Mouse (Mus musculus) E14TG2a.4 (cell line): ENCODE data around the gene Lrrc3.

ENCODE experiments used
- H3K27me3 ChIP-seq: 2 replicates; pipeline ENCODE4 v1.6.1; 2014; ENCODE audit warnings: low read length, control low read depth; ENCODE audit not compliant: insufficient read depth
- H3K36me3 ChIP-seq: 2 replicates; pipeline ENCODE4 v1.6.1; 2014; ENCODE audit warnings: low read length, control low read depth; ENCODE audit not compliant: insufficient read depth
- H3K4me1 ChIP-seq: replicated peaks from 2 replicates; pipeline ENCODE4 v1.6.1; 2014; ENCODE audit warnings: low read depth, low read length, control low read depth
- H3K4me3 ChIP-seq: replicated peaks from 2 replicates; pipeline ENCODE4 v1.5.1; 2014; ENCODE audit warnings: mild to moderate bottlenecking, low read length
- H3K9me3 ChIP-seq: 2 replicates; pipeline ENCODE4 v1.6.1; 2014; ENCODE audit warnings: low read length, control low read depth
- CTCF ChIP-seq: conservative IDR thresholded peaks from 2 replicates; pipeline ENCODE4 v1.5.1; 2014; ENCODE audit warnings: low read length
- NANOG ChIP-seq: IDR thresholded peaks from 2 replicates; pipeline ENCODE4 v1.6.1; 2014; ENCODE audit warnings: borderline replicate concordance, low read length, mixed read lengths
- POU5F1 ChIP-seq: IDR thresholded peaks from 2 replicates; pipeline ENCODE4 v1.6.1; 2014; ENCODE audit warnings: low read length, borderline replicate concordance

Lrrc3 gene

DNA sequence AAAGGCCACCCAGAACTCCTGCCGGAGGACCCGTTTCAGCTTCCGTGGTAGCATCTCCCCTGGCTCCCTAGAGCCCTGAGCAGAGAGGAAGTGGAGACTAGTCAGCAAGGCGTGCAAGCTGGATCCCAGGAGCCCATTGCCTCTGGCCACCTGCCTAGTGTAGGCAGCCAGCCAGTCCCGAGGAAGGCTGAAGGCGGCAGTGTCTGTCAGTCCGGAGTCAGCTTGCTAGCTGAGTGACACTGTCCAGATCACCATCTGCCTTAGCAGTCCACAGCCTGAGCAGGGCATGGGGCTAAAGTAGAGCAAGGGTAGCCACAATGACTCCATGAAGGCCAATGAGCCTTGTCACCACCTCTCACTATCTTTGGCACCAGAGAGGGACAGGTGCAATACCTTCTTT, 10.3 kb upstream of the Lrrc3 start:
- TF ChIP-seq NANOG (no peak), CTCF (no peak), POU5F1 (no peak)
- Histone ChIP-seq H3K9me3 (no peaks in the 10 kb centered on the region), H3K27me3 (peaks cover 10% of the 10 kb centered on the region; the same call in 1 of the 2 replicates), H3K4me3 (no peak overlapping the region), H3K4me1 (peaks cover 13% of the 10 kb centered on the region), H3K36me3 (no peaks in the 10 kb centered on the region)

DNA sequence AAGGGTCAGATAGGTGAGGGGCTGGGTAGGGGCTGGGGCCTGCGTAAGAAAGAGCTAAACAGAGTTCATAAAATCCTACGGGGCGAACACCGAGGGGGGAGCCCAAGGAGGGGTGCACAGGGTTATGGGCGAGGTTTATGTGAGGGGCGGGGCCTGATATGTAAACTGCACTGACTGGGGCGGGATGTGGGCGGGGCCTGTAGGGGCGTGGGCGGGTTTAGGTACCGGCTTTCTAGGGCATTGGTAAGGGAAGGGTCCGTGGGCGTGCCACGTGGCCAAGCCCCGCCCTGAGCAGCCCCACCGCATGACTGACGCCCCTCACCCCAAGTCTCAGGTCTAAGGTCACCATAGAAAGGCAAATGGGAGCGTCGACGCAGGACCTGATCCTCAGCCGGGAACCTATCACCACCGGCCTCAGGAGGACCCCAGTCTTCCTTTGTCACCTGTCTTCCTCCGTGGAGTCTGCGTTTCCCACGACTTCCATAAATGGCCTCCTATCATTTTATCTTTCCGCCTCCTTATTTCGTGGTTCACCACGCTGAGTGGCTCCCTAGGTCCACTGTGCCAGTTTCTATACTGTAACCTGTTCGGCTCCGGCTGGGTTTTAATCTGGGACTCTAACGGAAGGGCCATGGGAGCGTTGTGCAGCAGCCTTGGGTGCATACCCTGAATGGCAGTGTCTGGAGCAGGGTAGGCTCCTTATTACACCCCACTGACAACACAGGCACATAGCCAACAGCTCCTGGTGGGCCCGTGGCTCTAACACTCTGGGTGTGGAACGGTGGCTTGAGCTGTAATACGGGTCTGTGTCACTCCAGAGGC, 769 bp upstream of the Lrrc3 start:
- peaks cover 26% of the 10 kb centered on the region for H3K27me3 ChIP-seq
- TF ChIP-seq POU5F1 (no peak), NANOG (no peak), CTCF (no peak)
- H3K9me3 ChIP-seq: no peaks in the 10 kb centered on the region
- peaks cover 18% of the 10 kb centered on the region for H3K36me3 ChIP-seq
- peaks cover 19% of the 10 kb centered on the region for H3K4me1 ChIP-seq
- H3K4me3 ChIP-seq: peak overlapping the region; percentile 91

GRCm38 (mm10) chr10:77901871-77902210, 495 bp downstream of the Lrrc3 start:
- Histone ChIP-seq H3K4me1 (peaks cover 21% of the 10 kb centered on the region), H3K4me3 (peak overlapping the region; percentile 91), H3K36me3 (peaks cover 18% of the 10 kb centered on the region), H3K9me3 (no peaks in the 10 kb centered on the region), H3K27me3 (peaks cover 26% of the 10 kb centered on the region)
- TF ChIP-seq CTCF: no peak
- no peak for TF ChIP-seq POU5F1

DNA sequence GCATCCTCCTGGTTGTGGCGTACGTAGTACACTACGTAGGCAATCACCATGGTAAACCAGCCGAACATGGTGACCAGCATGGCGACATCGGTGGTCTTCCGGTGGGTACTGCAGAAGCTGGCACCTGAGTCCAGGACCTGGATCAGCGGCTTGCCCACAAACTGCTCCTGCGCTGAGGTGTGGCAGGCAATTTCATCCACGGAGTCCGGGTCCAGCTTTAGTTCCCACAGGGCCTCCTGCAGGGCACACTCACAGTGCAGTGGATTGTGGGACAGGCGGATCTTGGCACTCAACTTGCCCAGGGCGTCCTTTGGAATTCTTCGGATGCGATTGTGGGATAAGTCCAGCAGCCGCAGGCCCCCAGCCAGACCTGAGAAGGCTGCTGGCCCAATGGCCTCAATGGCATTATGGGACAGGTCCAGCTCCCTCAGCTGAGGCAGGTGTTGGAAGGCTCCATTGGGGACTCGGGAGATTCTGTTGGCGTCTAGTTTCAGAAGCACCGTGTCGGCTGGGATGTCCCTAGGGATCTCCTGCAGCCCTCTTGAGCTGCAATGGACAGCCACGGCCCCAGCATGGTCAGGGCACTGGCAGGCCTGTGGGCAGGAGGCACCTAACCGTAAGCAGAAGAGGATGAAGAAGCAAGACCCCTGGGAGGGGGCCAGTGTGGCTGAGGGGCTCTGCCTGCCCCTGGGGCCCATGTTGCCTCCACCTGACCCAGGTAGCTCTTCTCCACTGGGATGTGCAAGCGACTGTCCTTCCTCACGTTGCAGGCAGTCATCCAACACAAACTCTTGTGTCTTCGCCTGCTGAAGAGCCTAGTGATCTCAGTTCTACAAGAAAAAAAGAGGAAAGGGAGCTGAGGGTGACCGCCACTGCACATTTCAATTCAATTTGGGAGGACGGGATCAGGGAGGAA, 1.2 kb downstream of the Lrrc3 start:
- peaks cover 26% of the 10 kb centered on the region for H3K27me3 ChIP-seq
- H3K4me3 ChIP-seq: peak overlapping the region; percentile 91
- H3K9me3 ChIP-seq: no peaks in the 10 kb centered on the region
- H3K4me1 ChIP-seq: peaks cover 21% of the 10 kb centered on the region
- no peak for TF ChIP-seq POU5F1
- no peak for TF ChIP-seq NANOG
- TF ChIP-seq CTCF: no peak
- peaks cover 18% of the 10 kb centered on the region for H3K36me3 ChIP-seq

DNA sequence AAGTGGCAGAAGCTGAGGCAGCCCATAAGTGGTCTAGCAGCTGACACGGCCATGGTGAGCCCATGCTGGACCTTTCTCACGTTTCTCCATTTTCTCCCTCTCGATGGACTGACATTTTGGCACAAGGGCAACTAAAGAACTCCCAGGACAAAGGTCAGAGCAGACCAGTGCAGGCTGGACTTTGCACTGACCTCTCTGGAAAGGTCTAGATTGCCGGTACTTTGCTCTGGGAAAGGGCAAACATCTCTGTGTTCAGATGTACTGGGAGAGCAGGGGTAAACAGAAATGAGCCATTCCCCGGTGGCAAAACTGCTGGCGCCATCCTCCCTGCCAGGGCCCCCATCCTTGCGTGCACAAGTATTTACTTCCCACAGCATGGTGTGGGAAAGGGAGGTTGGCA, 2.2 kb downstream of the Lrrc3 start:
- Histone ChIP-seq H3K27me3 (peaks cover 21% of the 10 kb centered on the region), H3K4me3 (no peak overlapping the region), H3K9me3 (no peaks in the 10 kb centered on the region), H3K4me1 (peaks cover 21% of the 10 kb centered on the region), H3K36me3 (peaks cover 18% of the 10 kb centered on the region)
- TF ChIP-seq POU5F1: no peak
- no peak for TF ChIP-seq NANOG
- TF ChIP-seq CTCF: no peak

DNA sequence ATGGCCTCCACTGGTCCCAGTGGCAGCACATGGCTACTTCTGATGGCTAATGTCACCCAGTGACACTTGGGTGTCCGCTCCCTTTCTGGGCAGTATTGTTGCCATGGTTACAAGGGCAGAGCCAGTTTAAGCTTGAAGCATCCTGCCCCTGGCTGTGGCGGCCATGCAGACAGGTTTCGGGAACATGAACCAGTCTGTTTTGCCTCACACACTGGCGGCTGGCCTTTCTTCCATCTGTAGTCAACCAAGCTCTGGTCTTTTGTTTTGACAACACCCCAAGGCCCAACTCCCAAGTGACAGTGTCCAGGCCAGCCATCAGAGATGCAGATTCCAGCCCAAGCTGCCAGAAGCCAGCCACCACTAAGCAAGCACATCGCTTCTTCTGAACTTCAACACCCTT, 6.8 kb downstream of the Lrrc3 start:
- H3K4me3 ChIP-seq: no peak overlapping the region
- H3K9me3 ChIP-seq: no peaks in the 10 kb centered on the region
- H3K27me3 ChIP-seq: peaks cover 5% of the 10 kb centered on the region
- H3K4me1 ChIP-seq: peaks cover 3% of the 10 kb centered on the region; the same call in 1 of the 2 replicates
- TF ChIP-seq CTCF (no peak), POU5F1 (no peak), NANOG (no peak)
- H3K36me3 ChIP-seq: peaks cover 11% of the 10 kb centered on the region

DNA sequence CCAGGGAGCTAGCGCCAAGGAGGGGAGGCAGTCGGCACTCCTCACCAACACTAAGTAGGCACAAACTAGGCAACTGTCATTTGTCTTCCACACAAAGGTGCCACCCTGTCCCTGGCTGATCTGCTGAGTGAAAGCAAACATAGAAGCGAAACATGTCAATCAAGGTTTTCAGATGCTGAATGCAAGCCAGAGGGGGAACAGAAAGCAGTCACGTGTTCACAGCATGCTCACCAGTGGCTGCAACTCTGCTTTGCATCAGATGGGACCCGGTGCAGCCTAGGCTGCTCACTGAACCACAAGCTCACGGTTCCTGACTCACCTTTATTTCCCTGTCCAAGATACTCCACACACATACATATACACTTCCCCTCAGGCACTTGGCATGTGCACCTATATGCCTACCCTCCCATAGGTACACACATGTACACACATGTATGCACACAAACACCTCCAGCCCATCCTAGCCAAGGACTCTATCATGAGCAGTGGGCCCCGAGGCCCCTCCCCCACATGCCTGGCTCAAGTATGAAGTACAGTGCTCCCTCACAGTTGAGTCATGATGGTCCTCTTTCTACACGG, 11.3 kb downstream of the Lrrc3 start:
- Histone ChIP-seq H3K4me3 (no peak overlapping the region), H3K4me1 (no peaks in the 10 kb centered on the region), H3K9me3 (no peaks in the 10 kb centered on the region), H3K36me3 (no peaks in the 10 kb centered on the region), H3K27me3 (peaks cover 4% of the 10 kb centered on the region; the same call in 1 of the 2 replicates)
- no peak for TF ChIP-seq POU5F1
- no peak for TF ChIP-seq CTCF
- no peak for TF ChIP-seq NANOG

DNA sequence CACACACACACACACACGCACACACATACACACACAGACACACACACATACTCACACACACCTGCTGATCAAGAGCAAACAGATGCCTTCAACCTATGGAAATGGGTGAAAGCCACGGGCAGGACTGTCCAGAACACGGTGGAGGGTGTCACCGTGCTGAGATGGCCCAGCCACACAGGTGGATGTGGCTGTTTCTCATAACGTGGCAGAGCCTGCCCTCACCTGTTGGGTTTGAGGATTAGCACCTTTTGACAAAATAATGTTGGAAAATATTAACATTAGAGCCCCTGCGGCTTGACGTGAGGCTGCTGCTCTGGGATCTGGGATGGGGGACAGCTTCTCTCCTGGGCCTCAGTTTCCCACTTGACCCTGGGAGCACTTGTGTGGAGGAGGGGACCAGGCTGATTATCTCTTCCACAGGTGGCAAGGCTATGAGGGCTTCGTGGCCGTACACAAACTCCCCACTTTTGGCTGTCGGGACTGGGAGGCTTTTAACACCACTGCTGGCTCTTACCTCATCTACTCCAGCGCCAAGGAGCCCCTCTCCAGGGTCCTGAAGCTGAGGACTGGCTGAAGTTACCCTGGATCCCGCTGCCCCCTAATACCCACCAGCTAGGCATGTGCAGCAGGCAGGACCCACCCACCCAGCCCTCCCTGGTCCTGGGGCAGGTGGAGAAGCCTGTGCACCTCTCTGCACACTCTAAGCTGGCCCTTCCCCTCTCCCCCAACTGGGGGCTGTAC, 16.2 kb downstream of the Lrrc3 start:
- Histone ChIP-seq H3K4me3 (no peak overlapping the region), H3K36me3 (no peaks in the 10 kb centered on the region), H3K9me3 (no peaks in the 10 kb centered on the region), H3K4me1 (no peaks in the 10 kb centered on the region), H3K27me3 (peaks cover 4% of the 10 kb centered on the region; the same call in 1 of the 2 replicates)
- no peak for TF ChIP-seq NANOG
- TF ChIP-seq POU5F1: no peak
- no peak for TF ChIP-seq CTCF
